Mouse (Mus musculus): ENCODE measurements around the gene Rpp40.

The Rpp40 gene

GRCm38 (mm10) chr13:35905879-35906481, at the start of gene Rpp40:
TSS of gene Rpp40 (minus strand) at chr13:35906359.
- ChIA-PET CTCF (no interaction called here), POLR2A (interaction anchor here in 3 of 4 experiments (0.7 to 1.8 kb wide), 11 partner anchors 10 to 167 kb away, joined by 3 to 7 read pairs (median 3); no protein-coding TSS in a partner anchor)

GRCm38 (mm10) chr13:35949814-35950455, 43.8 kb upstream of the Rpp40 start:
- ChIA-PET CTCF (interaction anchor here in 1 of 4 experiments (0.6 kb wide), 1 partner anchor 1040 kb away, joined by 3 read pairs; no protein-coding TSS in a partner anchor), POLR2A (no interaction called here)

GRCm38 (mm10) chr13:35947354-35948000, 41.3 kb upstream of the Rpp40 start:
- ChIA-PET CTCF (interaction anchor here (0.5 to 2.5 kb wide), 41 partner anchors 8 to 1211 kb away, joined by 3 to 15 read pairs (median 4); no protein-coding TSS in a partner anchor), POLR2A (interaction anchor here in 3 of 4 experiments (0.5 to 2.5 kb wide), 7 partner anchors 9 to 470 kb away, joined by 3 to 8 read pairs (median 3); no protein-coding TSS in a partner anchor)

- ChIA-PET POLR2A (interaction anchor here in 2 of 4 experiments (0.6 to 2.5 kb wide), 7 partner anchors 9 to 189 kb away, joined by 3 to 8 read pairs (median 3); no protein-coding TSS in a partner anchor), CTCF (interaction anchor here (0.5 to 2.5 kb wide), 31 partner anchors 8 to 1754 kb away, joined by 3 to 15 read pairs (median 3); no protein-coding TSS in a partner anchor)
These were observed 40.6 kb upstream of the Rpp40 start for GRCm38 (mm10) chr13:35946659-35947353.

- ChIA-PET POLR2A (interaction anchor here in 1 of 4 experiments (0.8 to 1.3 kb wide), 2 partner anchors 36 to 301 kb away, joined by 3 to 4 read pairs; no protein-coding TSS in a partner anchor), CTCF (interaction anchor here in 2 of 4 experiments (0.6 to 1.0 kb wide), 3 partner anchors 54 to 1199 kb away, joined by 3 to 5 read pairs (median 4); no protein-coding TSS in a partner anchor)
These were observed 34.8 kb upstream of the Rpp40 start for GRCm38 (mm10) chr13:35940934-35941333.

GRCm38 (mm10) chr13:35939871-35940665, 33.9 kb upstream of the Rpp40 start:
- ChIA-PET POLR2A (interaction anchor here in 2 of 4 experiments (0.6 to 0.8 kb wide), 2 partner anchors 9 to 300 kb away, joined by 3 read pairs; no protein-coding TSS in a partner anchor), CTCF (interaction anchor here in 2 of 4 experiments (0.8 to 2.6 kb wide), 4 partner anchors 7 to 674 kb away, joined by 3 to 9 read pairs (median 4); no protein-coding TSS in a partner anchor)

GRCm38 (mm10) chr13:35937991-35938390, 31.8 kb upstream of the Rpp40 start:
- ChIA-PET CTCF (interaction anchor here in 2 of 4 experiments (1.0 to 2.6 kb wide), 2 partner anchors 9 to 10 kb away, joined by 3 to 9 read pairs; no protein-coding TSS in a partner anchor), POLR2A (no interaction called here)

GRCm38 (mm10) chr13:35911476-35911875, 5.3 kb upstream of the Rpp40 start:
- POLR2A ChIA-PET: no interaction called here
- CTCF ChIA-PET: no interaction called here

- ChIA-PET CTCF (no interaction called here), POLR2A (interaction anchor here in 3 of 4 experiments (0.7 to 1.8 kb wide), 13 partner anchors 9 to 166 kb away, joined by 3 to 7 read pairs (median 3); no protein-coding TSS in a partner anchor)
These were observed 781 bp downstream of the Rpp40 start for GRCm38 (mm10) chr13:35905378-35905777.

- ChIA-PET POLR2A (interaction anchor here in 1 of 4 experiments (0.9 to 1.4 kb wide), 2 partner anchors 13 to 76 kb away, joined by 3 to 4 read pairs; no protein-coding TSS in a partner anchor), CTCF (interaction anchor here in 2 of 4 experiments (0.6 to 0.7 kb wide), 2 partner anchors 13 to 70 kb away, joined by 3 read pairs; no protein-coding TSS in a partner anchor)
These were observed 13.3 kb downstream of the Rpp40 start for GRCm38 (mm10) chr13:35892866-35893265.

- CTCF ChIA-PET: interaction anchor here (0.5 to 1.7 kb wide), 32 partner anchors 9 to 1762 kb away, joined by 3 to 15 read pairs (median 4); no protein-coding TSS in a partner anchor
- POLR2A ChIA-PET: interaction anchor here in 2 of 4 experiments (0.8 to 1.3 kb wide), 3 partner anchors 9 to 61 kb away, joined by 3 read pairs; no protein-coding TSS in a partner anchor
These were observed 19.9 kb downstream of the Rpp40 start for GRCm38 (mm10) chr13:35886121-35886725.

- ChIA-PET CTCF (interaction anchor here in 1 of 4 experiments (1.6 kb wide), 1 partner anchor 67 kb away, joined by 4 read pairs; no protein-coding TSS in a partner anchor), POLR2A (interaction anchor here in 2 of 4 experiments (1.3 to 1.9 kb wide), 2 partner anchors 12 to 88 kb away, joined by 4 to 6 read pairs; no protein-coding TSS in a partner anchor)
These were observed 25.6 kb downstream of the Rpp40 start for GRCm38 (mm10) chr13:35880555-35881046.

GRCm38 (mm10) chr13:35879519-35879918, 26.6 kb downstream of the Rpp40 start:
- POLR2A ChIA-PET: interaction anchor here in 2 of 4 experiments (0.8 to 1.9 kb wide), 4 partner anchors 13 to 89 kb away, joined by 3 to 6 read pairs (median 4); no protein-coding TSS in a partner anchor
- CTCF ChIA-PET: interaction anchor here in 3 of 4 experiments (0.5 to 1.6 kb wide), 5 partner anchors 14 to 617 kb away, joined by 3 to 4 read pairs (median 4); no protein-coding TSS in a partner anchor

- POLR2A ChIA-PET: interaction anchor here in 2 of 4 experiments (0.8 to 1.9 kb wide), 3 partner anchors 13 to 90 kb away, joined by 3 to 6 read pairs (median 4); no protein-coding TSS in a partner anchor
- CTCF ChIA-PET: interaction anchor here in 2 of 4 experiments (0.7 to 1.6 kb wide), 5 partner anchors 13 to 140 kb away, joined by 3 to 4 read pairs (median 4); no protein-coding TSS in a partner anchor
These were observed 27.1 kb downstream of the Rpp40 start for GRCm38 (mm10) chr13:35879068-35879467.

- CTCF ChIA-PET: interaction anchor here in 2 of 4 experiments (0.7 to 0.8 kb wide), 2 partner anchors 38 to 139 kb away, joined by 3 to 4 read pairs; no protein-coding TSS in a partner anchor
- POLR2A ChIA-PET: interaction anchor here in 1 of 4 experiments (0.6 to 1.3 kb wide), 3 partner anchors 13 to 1179 kb away, joined by 3 to 4 read pairs (median 4); no protein-coding TSS in a partner anchor
These were observed 27.9 kb downstream of the Rpp40 start for GRCm38 (mm10) chr13:35878282-35878681.

GRCm38 (mm10) chr13:35875396-35875795, 30.8 kb downstream of the Rpp40 start:
- POLR2A ChIA-PET: interaction anchor here in 2 of 4 experiments (1.3 to 2.1 kb wide), 3 partner anchors 11 to 21 kb away, joined by 3 to 4 read pairs (median 4); no protein-coding TSS in a partner anchor
- CTCF ChIA-PET: interaction anchor here in 1 of 4 experiments (0.7 kb wide), 1 partner anchor 401 kb away, joined by 3 read pairs; no protein-coding TSS in a partner anchor
